Mouse (Mus musculus) B cell, adult (primary cell): ENCODE results near the gene Mup7. TPM values are rescaled to one million over a fixed set of nuclear protein-coding genes. Genes with fewer than 3 reads are reported as not detected.

Source experiments
- total RNA-seq: library from RNA; stranded (reverse); gene quantifications from 4 replicates; pipeline ENCODE4 v1.2.4, GENCODE M21; 2023; ENCODE audit not compliant: inconsistent age

Gene Mup7
- not detected in 4 replicates for total RNA-seq

DNA sequence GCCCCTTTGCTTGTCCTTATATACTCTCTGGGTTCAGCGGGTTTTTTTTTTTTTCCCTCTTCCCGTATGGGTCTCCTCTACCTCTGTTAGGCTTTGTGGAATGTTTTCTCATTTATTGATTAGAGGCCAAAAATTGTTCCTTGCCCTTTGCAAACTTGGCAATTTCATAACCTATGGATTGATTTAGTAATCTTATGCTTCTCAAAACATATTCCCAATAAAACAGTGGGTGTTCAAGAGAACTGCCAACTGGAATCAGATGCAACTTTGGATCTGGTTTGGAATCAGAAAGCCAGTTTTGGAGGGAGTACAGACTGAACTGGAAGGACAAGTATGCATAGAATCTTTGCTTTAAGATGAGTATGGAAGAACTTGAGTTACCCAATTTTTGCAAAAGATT lies at the start of gene Mup7:
Gene Mup7 (minus strand): TSS at position 101 of the 400 bp plus-strand sequence.

Other genes starting within 250 kb of the Mup7 start
- gene Slc46a2, start 155.4 kb downstream of the Mup7 start, total RNA-seq, result not detected in 4 replicates
- not detected in 4 replicates for gene Mup4, start 109.8 kb downstream of the Mup7 start, total RNA-seq
- gene Mup6, start 106.2 kb downstream of the Mup7 start, total RNA-seq, result not detected in 4 replicates
- not detected in 4 replicates for gene Mup2, start 83.8 kb upstream of the Mup7 start, total RNA-seq
- not detected in 4 replicates for gene Mup8, start 152.1 kb upstream of the Mup7 start, total RNA-seq